Mouse (Mus musculus): ENCODE measurements around the gene 2410004B18Rik. TPM values are rescaled to one million over a fixed set of nuclear protein-coding genes. Genes with fewer than 3 reads are reported as not detected.
"Not testable (repeated sequence)": the region's sequence is repeated elsewhere in the genome, so short reads cannot be mapped to it uniquely, and the experiment has no call there.

Gene 2410004B18Rik
- total RNA-seq, 2 experiments from 2014 or later, result 35.8 to 44.8 TPM

DNA sequence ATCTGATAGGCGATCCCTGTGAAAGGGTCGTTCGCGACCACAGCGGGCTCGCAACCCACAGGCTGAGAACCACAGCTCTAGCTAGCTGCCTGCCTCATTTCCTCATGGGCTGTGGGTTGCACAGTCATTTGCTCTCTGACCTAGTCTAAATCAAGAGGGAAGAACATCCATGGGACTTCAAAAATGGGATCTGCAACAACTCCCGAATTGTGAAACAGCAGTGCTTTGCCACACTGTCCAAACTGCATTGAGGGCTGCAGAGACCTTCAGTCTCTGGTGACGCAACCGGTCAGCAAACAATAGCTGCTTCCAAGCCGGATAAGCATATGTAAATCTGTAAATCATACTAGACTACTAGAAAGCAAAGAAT lies 26.2 kb downstream of the 2410004B18Rik start:
- DNase-seq (ENCODE audit: low spot score in 2 of 2), result no peak

DNA sequence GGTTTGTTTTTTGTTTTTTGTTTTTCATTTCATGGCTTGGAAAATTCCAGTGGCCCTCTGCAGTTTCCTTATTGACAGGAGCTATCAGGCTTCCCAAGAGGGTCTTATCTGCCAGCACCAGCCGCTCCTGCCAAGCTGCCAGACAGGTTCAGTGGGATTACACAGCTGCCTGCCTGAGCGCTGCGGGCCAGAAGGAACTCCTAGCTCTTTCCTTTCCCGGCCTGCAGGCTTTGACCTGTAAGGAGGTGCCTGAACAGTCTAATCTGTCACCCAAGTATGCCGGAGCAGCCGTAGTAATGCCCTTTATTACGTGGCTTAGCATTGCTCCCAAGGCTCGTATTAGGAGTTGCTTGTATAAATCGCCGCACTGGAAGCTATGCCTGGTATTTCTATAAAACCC lies 26.7 kb downstream of the 2410004B18Rik start:
- no peak for DNase-seq (ENCODE audit: low spot score in 2 of 2)

GRCm38 (mm10) chr3:145965583-145965982 lies 27.8 kb downstream of the 2410004B18Rik start:
- DNase-seq (ENCODE audit: low spot score in 2 of 2), result not testable (repeated sequence)

GRCm38 (mm10) chr3:145966806-145967205 lies 29.0 kb downstream of the 2410004B18Rik start:
- DNase-seq (ENCODE audit: low spot score in 2 of 2), result no peak

DNA sequence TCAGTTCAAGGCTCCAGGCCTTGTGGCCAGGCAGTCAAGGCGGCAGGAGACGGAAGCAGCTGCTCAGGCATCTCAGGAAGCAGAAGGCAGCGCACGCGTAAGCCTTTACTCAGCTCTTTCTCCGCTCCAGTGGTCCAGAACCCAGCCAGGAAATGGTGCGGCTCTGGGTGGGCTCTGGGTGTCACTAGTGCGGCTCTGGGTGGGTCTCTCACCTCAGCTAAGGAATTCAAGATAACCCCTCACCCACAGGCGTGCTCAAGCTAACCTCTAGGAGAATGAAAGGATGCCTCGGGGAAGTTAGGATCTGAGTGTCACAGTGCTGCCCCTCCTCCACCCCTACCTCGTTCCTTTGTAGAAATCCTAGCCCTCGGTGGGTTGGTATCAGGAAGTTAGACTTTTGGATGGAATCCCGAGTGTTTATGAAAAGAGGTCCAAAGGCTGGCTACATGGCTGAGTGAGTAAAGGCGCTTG lies 31.3 kb downstream of the 2410004B18Rik start:
- DNase-seq (ENCODE audit: low spot score in 2 of 2), result no peak

- DNase-seq (ENCODE audit: low spot score in 2 of 2), result no peak
Observed at GRCm38 (mm10) chr3:145971501-145971900, 33.7 kb downstream of the 2410004B18Rik start.

GRCm38 (mm10) chr3:145974986-145975385 lies 37.2 kb downstream of the 2410004B18Rik start:
- DNase-seq (ENCODE audit: low spot score in 2 of 2), result no peak

GRCm38 (mm10) chr3:145985333-145985925 lies 47.6 kb downstream of the 2410004B18Rik start:
- DNase-seq (ENCODE audit: low spot score in 2 of 2), result no peak

DNA sequence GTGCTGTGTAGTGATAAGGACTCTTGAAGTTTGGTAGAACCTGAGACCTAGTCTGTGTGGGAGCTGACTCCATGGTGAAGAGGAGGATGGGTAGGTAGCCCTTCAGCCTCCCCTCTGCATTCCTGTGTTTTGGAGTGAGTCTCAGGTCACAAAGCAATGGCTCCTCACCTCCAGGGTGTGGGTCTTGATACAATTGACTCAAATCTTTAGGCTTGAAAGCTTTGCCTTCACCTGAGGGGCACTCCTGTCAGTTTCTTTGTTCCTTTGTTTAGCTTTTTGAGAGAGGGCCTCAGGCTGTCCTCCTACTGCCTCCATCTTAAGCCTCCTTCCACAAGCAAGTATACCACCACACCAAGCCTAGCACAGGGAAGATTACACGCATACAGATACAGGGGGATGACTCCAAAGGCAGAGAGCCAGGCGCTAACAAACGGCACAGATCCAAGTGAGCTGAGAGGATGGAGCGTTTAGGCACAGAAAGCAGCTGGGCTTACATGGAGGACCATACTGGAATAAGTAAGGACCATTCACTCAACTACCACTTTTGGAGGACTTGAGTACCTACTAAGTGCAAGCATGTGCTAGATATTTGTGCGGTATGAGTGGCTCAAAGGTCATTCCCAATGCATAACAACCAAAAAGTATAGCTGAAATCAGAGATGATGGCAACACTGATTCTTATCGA lies 48.6 kb downstream of the 2410004B18Rik start:
- DNase-seq (ENCODE audit: low spot score in 2 of 2), result no peak

- peak; percentile 71 to 78 for DNase-seq (ENCODE audit: low spot score in 2 of 2)
Observed at GRCm38 (mm10) chr3:145987268-145987969, 49.6 kb downstream of the 2410004B18Rik start, which contains the start of gene Syde2. Gene Syde2 (plus strand): TSS chr3:145987870.

- peak; percentile 64 to 75 for DNase-seq (ENCODE audit: low spot score in 2 of 2)
Observed at GRCm38 (mm10) chr3:145987970-145988683, 50.3 kb downstream of the 2410004B18Rik start.

DNA sequence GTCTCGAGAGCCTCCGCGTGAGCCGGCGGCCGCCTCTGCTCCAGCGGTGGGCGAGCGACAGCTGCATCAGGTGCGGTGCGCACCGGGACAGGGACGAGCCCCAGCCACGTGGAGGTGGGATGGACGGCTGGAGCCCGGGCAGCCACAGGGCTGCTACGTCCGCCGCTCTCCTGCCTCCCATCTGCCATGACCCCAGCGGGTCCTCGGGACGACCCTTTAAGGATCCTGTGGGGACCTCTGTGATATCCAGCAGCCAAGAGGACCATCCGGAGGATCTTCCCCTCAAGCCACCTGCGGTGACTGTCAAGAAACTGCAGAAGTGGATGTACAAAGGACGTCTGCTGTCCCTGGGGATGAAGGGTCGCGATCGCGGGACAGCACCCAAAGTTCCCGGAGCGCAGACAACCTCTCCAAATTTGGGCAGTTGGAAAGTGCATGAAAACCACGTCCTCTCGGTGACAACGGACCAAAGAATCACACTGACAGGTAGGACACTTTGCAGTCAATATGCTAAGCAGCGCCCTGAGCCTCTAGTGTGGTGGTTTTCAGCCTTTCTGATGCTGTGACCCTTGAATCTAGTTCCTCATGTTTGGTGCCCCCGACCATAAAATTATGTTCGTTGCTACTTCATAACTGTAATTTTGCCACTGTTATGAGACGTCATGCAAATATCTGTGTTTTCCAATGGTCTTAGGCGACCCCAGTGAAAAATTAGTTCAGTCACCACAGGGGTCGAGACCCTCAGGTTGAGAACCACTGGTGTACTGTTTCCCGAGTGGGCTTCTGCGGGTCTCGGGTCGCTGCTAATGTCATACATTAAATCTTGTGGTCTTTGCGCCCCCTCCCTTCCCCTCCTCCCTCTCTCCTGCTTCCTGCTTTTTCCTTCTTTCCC lies 51.1 kb downstream of the 2410004B18Rik start:
- peak in 1 of 2 experiments; percentile 17 for DNase-seq (ENCODE audit: low spot score in 2 of 2)

- no peak for DNase-seq (ENCODE audit: low spot score in 2 of 2)
Observed at GRCm38 (mm10) chr3:145989576-145990081, 51.8 kb downstream of the 2410004B18Rik start.

DNA sequence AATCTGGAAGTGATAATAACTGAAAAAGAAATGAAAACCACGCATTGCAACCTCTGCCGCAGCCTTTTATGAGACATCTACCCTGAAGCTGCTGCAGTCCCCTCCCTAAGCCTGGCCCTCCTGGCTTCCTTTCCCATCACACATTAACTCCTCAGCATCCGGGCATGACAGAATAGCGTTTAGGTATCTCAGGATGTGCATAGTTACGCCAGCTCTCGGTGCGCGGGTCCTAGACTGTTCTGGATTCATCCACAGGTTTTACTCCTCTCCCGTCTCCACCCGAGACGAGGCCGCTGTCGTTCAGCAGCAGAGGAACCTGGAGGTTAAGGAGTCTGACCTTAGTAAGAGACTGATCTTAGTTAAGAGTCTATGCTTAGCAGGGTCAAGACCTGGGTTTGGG lies 53.3 kb downstream of the 2410004B18Rik start:
- no peak for DNase-seq (ENCODE audit: low spot score in 2 of 2)

GRCm38 (mm10) chr3:145991976-145992730 lies 54.3 kb downstream of the 2410004B18Rik start:
- no peak for DNase-seq (ENCODE audit: low spot score in 2 of 2)

DNA sequence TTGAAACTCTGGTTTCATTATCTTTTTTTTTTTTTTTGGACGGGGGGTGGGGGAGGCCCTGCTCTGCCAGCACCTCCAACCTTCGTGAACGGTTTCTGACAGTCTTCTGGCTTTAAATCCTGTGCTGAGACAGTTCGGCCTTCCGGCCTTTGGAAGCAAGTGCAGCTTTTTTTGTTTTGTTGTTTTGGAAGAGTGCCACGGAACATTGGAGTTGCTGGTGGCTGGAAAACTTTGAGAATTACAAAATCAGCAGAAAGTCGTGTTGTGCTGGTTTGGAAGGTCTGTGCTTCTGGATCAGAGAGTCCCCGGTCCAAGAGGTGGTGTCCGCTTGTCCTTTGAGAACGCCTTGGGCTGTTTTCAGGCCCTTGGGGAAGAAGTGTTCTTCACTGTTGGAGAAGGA lies 55.0 kb downstream of the 2410004B18Rik start:
- no peak for DNase-seq (ENCODE audit: low spot score in 2 of 2)

GRCm38 (mm10) chr3:145993481-145994201 lies 55.8 kb downstream of the 2410004B18Rik start:
- no peak for DNase-seq (ENCODE audit: low spot score in 2 of 2)
